Mouse (Mus musculus) C2C12 (cell line): ENCODE data around the gene Myo6. TPM values are rescaled to one million over a fixed set of nuclear protein-coding genes. Genes with fewer than 3 reads are reported as not detected.

ENCODE experiments used
- H3K27me3 ChIP-seq: one replicate; pipeline ENCODE4 v1.6.1; 2011; ENCODE audit not compliant: control insufficient read depth, insufficient read depth, insufficient read length
- H3K36me3 ChIP-seq: one replicate; pipeline ENCODE4 v1.6.1; 2011; ENCODE audit not compliant: control insufficient read depth, insufficient read depth
- H3K4me3 ChIP-seq: one replicate; pipeline ENCODE4 v1.5.1; 2011; ENCODE audit warnings: mild to moderate bottlenecking, control low read depth; ENCODE audit not compliant: poor library complexity, insufficient read depth, severe bottlenecking
- H3K79me2 ChIP-seq: one replicate; pipeline ENCODE4 v1.6.1; 2011; ENCODE audit not compliant: control insufficient read depth, insufficient read depth
- H3K79me3 ChIP-seq: one replicate; pipeline ENCODE4 v1.6.1; 2011; ENCODE audit warnings: low read depth, control low read depth
- H3ac ChIP-seq: one replicate; pipeline ENCODE3; 2011; ENCODE audit warnings: low read depth; ENCODE audit not compliant: control insufficient read depth, insufficient read length
- CEBPB ChIP-seq: IDR thresholded peaks from one replicate; pipeline ENCODE4 v1.6.1; 2011; ENCODE audit warnings: low read depth, mild to moderate bottlenecking, control low read depth, moderate library complexity
- CTCF ChIP-seq: IDR thresholded peaks from one replicate; pipeline ENCODE4 v1.5.1; 2011; ENCODE audit not compliant: control insufficient read depth, insufficient read depth, insufficient read length
- FOSL1 ChIP-seq: IDR thresholded peaks from one replicate; pipeline ENCODE4 v1.8.0; 2011; ENCODE audit warnings: mild to moderate bottlenecking, low read length; ENCODE audit not compliant: poor library complexity, insufficient read depth, severe bottlenecking
- MAX ChIP-seq: IDR thresholded peaks from one replicate; pipeline ENCODE4 v1.6.1; 2011; ENCODE audit warnings: mild to moderate bottlenecking, control low read depth
- MYOD1 ChIP-seq: IDR thresholded peaks from one replicate; pipeline ENCODE4 v1.6.1; 2011; ENCODE audit warnings: low read depth; ENCODE audit not compliant: control insufficient read depth, insufficient read length
- MYOG ChIP-seq: IDR thresholded peaks from one replicate; pipeline ENCODE4 v1.6.1; 2011; ENCODE audit not compliant: control insufficient read depth, insufficient read length; ENCODE audit errors: extremely low read depth
- USF1 ChIP-seq: IDR thresholded peaks from one replicate; pipeline ENCODE4 v1.6.1; 2011; ENCODE audit warnings: low read depth, mild to moderate bottlenecking, control low read depth, moderate library complexity
- polyA plus RNA-seq: library from polyadenylated mRNA; unstranded; fragments of >200 nt; fragmentation: generic; extraction: Trizol; gene quantifications from one replicate; pipeline ENCODE4 v1.2.1, GENCODE M21; 2012; ENCODE audit warnings: missing spikeins

The Myo6 gene
- polyA plus RNA-seq, 1 experiment: 1.3 TPM

DNA sequence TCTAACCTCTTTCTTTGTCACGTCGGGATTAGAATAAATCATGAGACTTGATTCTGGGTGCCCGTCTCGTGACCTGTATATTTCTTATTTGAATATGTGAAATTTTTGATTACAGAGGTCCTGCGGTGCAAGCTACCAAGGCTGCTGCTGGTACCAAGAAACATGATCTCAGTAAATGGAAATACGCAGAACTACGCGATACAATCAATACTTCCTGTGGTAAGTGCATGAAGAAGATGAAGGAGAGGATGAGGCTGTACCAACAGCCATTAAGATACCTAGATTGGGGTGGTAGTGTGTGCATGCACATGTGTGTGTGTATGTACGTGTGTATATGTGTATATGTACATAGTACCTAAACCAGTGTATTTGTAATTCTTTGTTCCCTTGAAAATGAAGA, 134.2 kb downstream of the Myo6 start:
- Histone ChIP-seq H3K79me3 (no peaks in the 10 kb centered on the region), H3K36me3 (no peaks in the 10 kb centered on the region), H3K79me2 (no peaks in the 10 kb centered on the region)

DNA sequence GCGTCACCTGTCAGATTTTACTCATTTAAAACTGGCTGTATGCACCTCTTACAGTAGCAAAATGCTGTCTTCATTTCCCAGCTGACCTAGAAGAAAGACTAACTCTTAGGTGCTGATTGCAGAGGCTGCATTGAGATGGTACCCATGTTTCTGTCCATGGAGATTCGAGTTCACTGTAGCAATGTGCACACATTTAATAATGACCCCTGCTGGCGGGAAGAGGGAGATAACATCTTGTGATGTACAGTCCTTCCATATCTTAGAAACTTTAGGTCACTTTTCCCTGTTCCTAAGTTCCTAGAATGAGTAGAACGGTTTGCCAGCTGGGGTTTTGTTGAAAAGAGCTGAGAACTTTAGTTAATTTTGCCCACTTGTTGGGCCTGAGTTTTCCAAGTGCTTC, 138.7 kb downstream of the Myo6 start:
- no peak for TF ChIP-seq CTCF
- TF ChIP-seq MYOG: no peak
- no peak for TF ChIP-seq MYOD1
- TF ChIP-seq MAX: no peak
- TF ChIP-seq USF1: no peak
- TF ChIP-seq FOSL1: no peak
- no peak for TF ChIP-seq CEBPB
- Histone ChIP-seq H3K27me3 (no peaks in the 10 kb centered on the region), H3K79me2 (no peaks in the 10 kb centered on the region), H3K4me3 (no peak overlapping the region), H3K36me3 (no peaks in the 10 kb centered on the region), H3K79me3 (no peaks in the 10 kb centered on the region), H3ac (no peak overlapping the region)

More for the DNA sequence above, 134.2 kb downstream of the Myo6 start:
- Histone ChIP-seq H3K4me3 (no peak overlapping the region), H3ac (no peak overlapping the region), H3K27me3 (no peaks in the 10 kb centered on the region)
- TF ChIP-seq CTCF: no peak
- TF ChIP-seq CEBPB: no peak
- no peak for TF ChIP-seq MAX
- TF ChIP-seq FOSL1: no peak
- no peak for TF ChIP-seq USF1
- no peak for TF ChIP-seq MYOG
- TF ChIP-seq MYOD1: no peak

DNA sequence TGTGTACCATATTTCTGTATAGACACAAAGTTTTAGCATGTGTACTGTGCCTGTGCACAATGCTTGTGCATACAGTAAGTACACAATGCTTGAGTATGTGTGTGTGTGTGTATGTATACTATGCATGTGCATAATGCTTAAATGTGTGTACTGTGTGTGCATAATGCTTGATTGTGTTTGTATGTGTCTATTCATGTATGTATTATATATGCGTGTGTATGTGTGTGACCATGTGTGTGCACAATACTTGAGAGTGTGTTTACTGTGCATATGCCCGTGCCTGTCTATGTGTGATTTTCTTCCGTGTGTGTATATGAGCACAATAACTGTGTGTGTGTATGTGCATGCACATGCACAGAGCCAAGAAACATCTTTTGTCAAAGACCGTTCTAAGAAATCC, 141.6 kb downstream of the Myo6 start:
- Histone ChIP-seq H3K79me2 (no peaks in the 10 kb centered on the region), H3K27me3 (no peaks in the 10 kb centered on the region), H3K4me3 (no peak overlapping the region), H3K36me3 (no peaks in the 10 kb centered on the region), H3ac (no peak overlapping the region), H3K79me3 (no peaks in the 10 kb centered on the region)
- TF ChIP-seq USF1: no peak
- TF ChIP-seq MYOD1: no peak
- TF ChIP-seq MYOG: no peak

DNA sequence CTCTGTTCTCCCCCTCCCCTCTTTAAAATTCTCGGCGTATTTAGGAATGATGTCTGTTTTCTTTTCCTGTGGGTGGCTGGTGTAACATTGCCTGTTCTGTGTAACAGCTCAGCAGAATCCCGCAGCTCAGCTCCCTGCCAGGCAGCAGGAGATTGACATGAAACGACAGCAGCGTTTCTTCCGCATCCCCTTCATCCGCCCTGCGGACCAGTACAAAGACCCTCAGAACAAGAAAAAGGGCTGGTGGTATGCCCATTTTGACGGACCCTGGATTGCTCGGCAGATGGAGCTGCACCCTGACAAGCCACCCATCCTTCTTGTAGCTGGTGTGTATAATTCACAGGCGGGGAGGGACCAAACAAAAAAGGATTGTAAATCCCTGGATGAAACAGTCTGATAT, 142.0 kb downstream of the Myo6 start:
- no peaks in the 10 kb centered on the region for H3K27me3 ChIP-seq
- no peak for TF ChIP-seq MYOG
- TF ChIP-seq MYOD1: no peak
- TF ChIP-seq CTCF: no peak
- no peak for TF ChIP-seq USF1
- no peak for TF ChIP-seq CEBPB
- no peak for TF ChIP-seq FOSL1
- no peak for TF ChIP-seq MAX
- H3K4me3 ChIP-seq: no peak overlapping the region
- H3K36me3 ChIP-seq: no peaks in the 10 kb centered on the region
- no peaks in the 10 kb centered on the region for H3K79me2 ChIP-seq
- no peaks in the 10 kb centered on the region for H3K79me3 ChIP-seq
- no peak overlapping the region for H3ac ChIP-seq

DNA sequence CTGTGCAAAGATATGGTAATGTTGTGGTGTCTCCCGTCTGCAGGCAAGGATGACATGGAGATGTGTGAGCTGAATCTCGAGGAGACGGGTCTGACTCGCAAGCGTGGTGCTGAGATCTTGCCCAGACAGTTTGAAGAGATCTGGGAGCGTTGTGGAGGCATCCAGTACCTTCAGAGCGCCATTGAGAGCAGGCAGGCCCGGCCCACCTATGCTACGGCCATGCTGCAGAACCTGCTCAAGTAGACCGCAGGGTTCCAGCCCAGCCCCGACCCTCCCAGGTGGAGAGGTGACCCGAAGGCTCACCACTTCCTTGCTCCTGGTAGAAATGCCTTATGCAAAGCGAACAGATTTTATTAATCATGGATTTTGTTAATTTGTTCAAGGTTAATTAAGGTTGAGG, 142.8 kb downstream of the Myo6 start:
- no peaks in the 10 kb centered on the region for H3K79me3 ChIP-seq
- TF ChIP-seq CTCF: no peak
- TF ChIP-seq MYOG: no peak
- no peak for TF ChIP-seq MAX
- TF ChIP-seq CEBPB: no peak
- no peak for TF ChIP-seq MYOD1
- no peak for TF ChIP-seq FOSL1
- TF ChIP-seq USF1: no peak
- no peaks in the 10 kb centered on the region for H3K27me3 ChIP-seq
- no peak overlapping the region for H3K4me3 ChIP-seq
- no peak overlapping the region for H3ac ChIP-seq
- no peaks in the 10 kb centered on the region for H3K36me3 ChIP-seq
- no peaks in the 10 kb centered on the region for H3K79me2 ChIP-seq

DNA sequence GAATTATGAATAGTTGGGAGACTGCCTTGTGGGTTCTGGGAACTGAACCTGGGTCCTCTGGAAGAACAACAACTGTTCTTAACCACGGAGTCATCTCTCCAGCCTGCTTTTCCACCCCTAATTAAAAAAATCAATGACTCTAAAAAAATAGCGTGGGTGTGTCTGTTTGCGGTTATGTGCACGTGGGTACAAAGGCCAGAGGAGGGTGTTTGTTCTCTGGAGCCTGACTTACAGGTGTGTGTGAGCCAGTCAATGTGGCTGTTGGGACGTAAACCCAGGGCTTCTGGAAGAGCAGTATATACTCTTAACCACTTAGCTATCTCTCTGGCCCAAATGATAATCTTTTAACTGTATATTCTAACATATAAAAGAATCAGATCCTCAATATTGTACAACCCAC, 148.8 kb downstream of the Myo6 start:
- Histone ChIP-seq H3ac (no peak overlapping the region), H3K79me3 (no peaks in the 10 kb centered on the region), H3K27me3 (no peaks in the 10 kb centered on the region), H3K4me3 (no peak overlapping the region), H3K79me2 (no peaks in the 10 kb centered on the region), H3K36me3 (no peaks in the 10 kb centered on the region)
- TF ChIP-seq CEBPB (no peak), CTCF (no peak), MYOD1 (no peak), USF1 (no peak), FOSL1 (no peak), MAX (no peak), MYOG (no peak)
